Mouse (Mus musculus): ENCODE data around the gene Dgki. TPM values are rescaled to one million over a fixed set of nuclear protein-coding genes. Genes with fewer than 3 reads are reported as not detected.
A peak's percentile ranks its signal among the peaks of the same experiment; 100 is the strongest.

The Dgki gene
- total and polyA plus RNA-seq, 3 experiments, result 4.4 to 8.7 (median 7.7) TPM

DNA sequence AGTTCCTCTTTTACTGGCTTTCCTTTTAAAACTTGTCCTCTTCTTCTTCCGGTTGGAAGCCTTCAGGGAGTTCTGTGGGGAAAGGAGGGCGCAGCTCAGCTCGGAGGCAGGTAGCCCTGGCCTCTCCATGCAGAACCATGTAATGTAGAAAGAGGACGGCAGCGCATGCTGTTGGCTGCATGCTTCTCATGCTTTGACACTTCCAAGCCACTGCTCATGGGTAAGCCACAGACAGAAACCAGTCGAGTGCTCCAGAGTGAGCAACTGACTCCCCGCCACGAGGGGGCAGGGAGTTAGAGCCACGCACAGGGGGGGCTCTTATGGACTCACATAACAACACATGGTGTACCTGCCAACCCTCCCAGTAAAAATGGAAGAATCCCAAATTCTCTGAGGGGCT, 242.0 kb downstream of the Dgki start (continued):
- no peak for TF ChIP-seq ZC3H11A (IDR thresholded peaks at IDR 0.05; ENCODE audit: low read depth, low read length)
- no peak for TF ChIP-seq KAT2A (IDR thresholded peaks at IDR 0.05; ENCODE audit: insufficient replicate concordance, low read length)
- TF ChIP-seq MAZ (IDR thresholded peaks at IDR 0.05; ENCODE audit: low read depth, low read length), result no peak
- no peak for TF ChIP-seq CHD2 (IDR thresholded peaks at IDR 0.05; ENCODE audit: low read length)
- TF ChIP-seq TCF12 (IDR thresholded peaks at IDR 0.05; ENCODE audit: low read depth, low read length), result peak; percentile 21; the same call in 1 of the 2 replicates
- TF ChIP-seq ZKSCAN1 (IDR thresholded peaks at IDR 0.05; ENCODE audit: borderline replicate concordance, low read depth, low read length), result no peak
- TF ChIP-seq GABPA (IDR thresholded peaks at IDR 0.05; ENCODE audit: insufficient replicate concordance, low read depth, low read length), result no peak
- TF ChIP-seq PAX5 (IDR thresholded peaks at IDR 0.05; ENCODE audit: low read length), result no peak
- TF ChIP-seq UBTF (IDR thresholded peaks at IDR 0.05; ENCODE audit: low read depth, low read length), result no peak
- TF ChIP-seq EP300 (IDR thresholded peaks at IDR 0.05; ENCODE audit: low read length), result no peak
- TF ChIP-seq SMC3 (IDR thresholded peaks at IDR 0.05; ENCODE audit: low read depth, low read length), result peak; percentile 9; the same call in 1 of the 2 replicates
- TF ChIP-seq POLR2AphosphoS2 (IDR thresholded peaks at IDR 0.05; ENCODE audit: low read depth, low read length), result no peak
- TF ChIP-seq CTCF (conservative IDR thresholded peaks at IDR 0.05 in 1 of 2, IDR thresholded peaks at IDR 0.05 in 1 of 2; ENCODE audit: low read depth in 2 of 2, low read length in 2 of 2), result peak in 1 of 2 experiments; percentile 32; a peak in 2 of 4 replicates

DNA sequence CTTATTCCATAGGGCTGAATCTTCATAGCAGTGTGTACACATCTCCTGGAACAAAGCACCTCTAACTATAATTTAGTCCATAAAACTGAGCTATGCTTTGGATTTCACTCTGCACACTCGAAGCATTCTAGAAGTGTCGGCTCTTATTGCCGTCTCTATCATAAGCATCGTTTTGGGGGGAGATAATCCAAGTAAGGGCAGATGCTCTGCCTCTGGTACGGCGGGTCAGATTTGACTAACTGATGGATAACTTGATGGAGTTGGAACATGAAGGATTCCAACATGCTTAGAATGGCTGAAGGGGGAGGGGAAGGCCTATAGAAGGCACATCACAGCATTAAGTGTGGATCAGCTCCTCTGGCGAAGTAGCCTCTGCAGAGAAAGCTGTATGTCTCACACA, 242.4 kb downstream of the Dgki start:
- TF ChIP-seq CTCF (conservative IDR thresholded peaks at IDR 0.05 in 1 of 2, IDR thresholded peaks at IDR 0.05 in 1 of 2; ENCODE audit: low read depth in 2 of 2, low read length in 2 of 2) (no peak), E2F4 (IDR thresholded peaks at IDR 0.05; ENCODE audit: insufficient replicate concordance, low read depth, low read length) (no peak), RCOR1 (conservative IDR thresholded peaks at IDR 0.05; ENCODE audit: low read depth, low read length) (no peak), KAT2A (IDR thresholded peaks at IDR 0.05; ENCODE audit: insufficient replicate concordance, low read length) (no peak)
- dilution Hi-C loops (cut with MboI; ENCODE audit: extremely low pct_ligation_motif_present, extremely low pct_unique_long_range_greater_than_20kb, low sequenced_read_pairs), result no loop called here
- Histone ChIP-seq H3K9me3 (replicated peaks; ENCODE audit: low read length) (no peaks in the 10 kb centered on the region), H3K4me3 (replicated peaks in 1 of 3; ENCODE audit: low read depth in 2 of 3, low read length in 2 of 3, poor library complexity in 1 of 3) (peak overlapping the region in 1 of 3 experiments; percentile 6), H3K79me2 (replicated peaks; ENCODE audit: control insufficient read depth, extremely low read depth, insufficient read depth, poor library complexity, severe bottlenecking) (peaks cover 14% of the 10 kb centered on the region; the same call in 1 of the 2 replicates), H3K4me2 (ENCODE audit: insufficient read depth, low read depth, poor library complexity, severe bottlenecking) (peak overlapping the region; percentile 38), H3K27me3 (replicated peaks) (no peaks in the 10 kb centered on the region), H3K27ac (ENCODE audit: insufficient read depth, low read depth) (peak overlapping the region; percentile 99), H3K9ac (ENCODE audit: insufficient read depth, low read depth) (peak overlapping the region; percentile 88; the same call in 1 of the 2 replicates), H3K4me1 (ENCODE audit: control insufficient read depth in 1 of 2, insufficient read depth in 2 of 2) (peaks cover 24 to 73% of the 10 kb centered on the region in 2 experiments), H3K36me3 (replicated peaks in 1 of 2; ENCODE audit: control insufficient read depth in 1 of 2, insufficient read depth in 1 of 2, low read length in 1 of 2) (peaks cover 0 to 52% of the 10 kb centered on the region in 2 experiments)
- in situ Hi-C loops (cut with MboI; ENCODE audit: low pct_ligation_motif_present, low pct_unique_long_range_greater_than_20kb, low sequenced_read_pairs), result loop anchor here (5.0 to 10.0 kb wide), 2 partner anchors 295 to 387 kb away; partner anchors contain the start of gene Creb3l2
- DNase-seq (ENCODE audit: extremely low read depth), result no peak

DNA sequence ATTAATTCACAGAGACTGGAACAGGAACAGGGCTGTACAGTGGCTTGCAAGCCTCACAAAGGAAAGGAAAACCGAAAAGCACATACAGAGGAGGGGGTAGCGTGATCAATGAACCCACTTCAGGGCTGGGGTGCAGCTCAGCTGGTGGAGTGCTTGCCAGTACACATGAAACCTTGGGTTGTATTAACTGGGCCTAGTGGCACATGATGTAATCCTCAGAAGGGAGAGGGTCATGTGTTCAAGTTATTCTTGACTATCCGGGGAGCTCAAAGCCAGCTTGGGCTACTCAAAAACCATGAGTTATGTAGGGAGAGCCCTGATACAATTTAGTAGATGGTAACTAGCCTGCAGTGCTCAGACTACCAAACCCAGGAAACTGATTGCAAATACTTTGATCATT, 244.3 kb downstream of the Dgki start:
- Histone ChIP-seq H3K27me3 (replicated peaks) (no peaks in the 10 kb centered on the region), H3K9me3 (replicated peaks; ENCODE audit: low read length) (no peaks in the 10 kb centered on the region), H3K4me3 (replicated peaks in 1 of 3; ENCODE audit: low read depth in 2 of 3, low read length in 2 of 3, poor library complexity in 1 of 3) (peak overlapping the region in 2 of 3 experiments; percentile 11 to 12), H3K9ac (ENCODE audit: insufficient read depth, low read depth) (peak overlapping the region; percentile 88), H3K36me3 (replicated peaks in 1 of 2; ENCODE audit: control insufficient read depth in 1 of 2, insufficient read depth in 1 of 2, low read length in 1 of 2) (peaks cover 0 to 34% of the 10 kb centered on the region in 2 experiments), H3K79me2 (replicated peaks; ENCODE audit: control insufficient read depth, extremely low read depth, insufficient read depth, poor library complexity, severe bottlenecking) (peaks cover 17% of the 10 kb centered on the region; the same call in 1 of the 2 replicates), H3K4me1 (ENCODE audit: control insufficient read depth in 1 of 2, insufficient read depth in 2 of 2) (peaks cover 24 to 87% of the 10 kb centered on the region in 2 experiments), H3K27ac (ENCODE audit: insufficient read depth, low read depth) (peak overlapping the region; percentile 99), H3K4me2 (ENCODE audit: insufficient read depth, low read depth, poor library complexity, severe bottlenecking) (peak overlapping the region; percentile 38)
- dilution Hi-C loops (cut with MboI; ENCODE audit: extremely low pct_ligation_motif_present, extremely low pct_unique_long_range_greater_than_20kb, low sequenced_read_pairs) (no loop called here), in situ Hi-C loops (cut with MboI; ENCODE audit: low pct_ligation_motif_present, low pct_unique_long_range_greater_than_20kb, low sequenced_read_pairs) (loop anchor here (5.0 to 10.0 kb wide), 2 partner anchors 297 to 389 kb away; partner anchors contain the start of gene Creb3l2)
- DNase-seq (ENCODE audit: extremely low read depth), result peak; percentile 72
- TF ChIP-seq KAT2A (IDR thresholded peaks at IDR 0.05; ENCODE audit: insufficient replicate concordance, low read length) (no peak), MYC (IDR thresholded peaks at IDR 0.05; ENCODE audit: low read depth, low read length) (peak; percentile 7; the same call in 1 of the 2 replicates), TBP (conservative IDR thresholded peaks at IDR 0.05; ENCODE audit: low read depth, low read length) (peak; percentile 18; the same call in 1 of the 2 replicates), ETS1 (conservative IDR thresholded peaks at IDR 0.05; ENCODE audit: low read depth, low read length) (peak; percentile 82), MAX (IDR thresholded peaks at IDR 0.05; ENCODE audit: low read length) (no peak), HCFC1 (IDR thresholded peaks at IDR 0.05; ENCODE audit: low read depth, low read length) (no peak), ZMIZ1 (IDR thresholded peaks at IDR 0.05; ENCODE audit: low read depth, low read length) (0 out of 2 replicates have a peak, but pooled peaks have one; percentile 22), BHLHE40 (IDR thresholded peaks at IDR 0.05; ENCODE audit: low read depth, low read length) (peak; percentile 73), ZKSCAN1 (IDR thresholded peaks at IDR 0.05; ENCODE audit: borderline replicate concordance, low read depth, low read length) (no peak), USF1 (IDR thresholded peaks at IDR 0.05; ENCODE audit: low read depth, low read length) (peak; percentile 55), USF2 (conservative IDR thresholded peaks at IDR 0.05; ENCODE audit: low read depth, low read length) (peak; percentile 42; the same call in 1 of the 2 replicates), MXI1 (IDR thresholded peaks at IDR 0.05; ENCODE audit: low read depth, low read length) (0 out of 2 replicates have a peak, but pooled peaks have one; percentile 57)

All from CH12.LX (cell line).